Mouse (Mus musculus): ENCODE measurements around the gene Rpgrip1l. TPM values are rescaled to one million over a fixed set of nuclear protein-coding genes. Genes with fewer than 3 reads are reported as not detected.

Rpgrip1l gene
- polyA plus RNA-seq, 1 experiment = not detected

- peaks cover 4% of the 10 kb centered on the region for H3K4me1 ChIP-seq (ENCODE audit: control insufficient read depth, insufficient read depth, low read length)
- no peak for TF ChIP-seq CTCF (IDR thresholded peaks at IDR 0.05; ENCODE audit: insufficient read depth, low read depth, low read length)
- 88% methylated on average over 8 of the region's 8 CpGs for WGBS
- H3K27ac ChIP-seq (ENCODE audit: insufficient read depth, low read depth, low read length) = no peak overlapping the region
- no peak overlapping the region for H3K4me3 ChIP-seq (ENCODE audit: insufficient read depth, low read depth, low read length)
Measured at GRCm38 (mm10) chr8:91339651-91340050, 26.6 kb upstream of the Rpgrip1l start.

DNA sequence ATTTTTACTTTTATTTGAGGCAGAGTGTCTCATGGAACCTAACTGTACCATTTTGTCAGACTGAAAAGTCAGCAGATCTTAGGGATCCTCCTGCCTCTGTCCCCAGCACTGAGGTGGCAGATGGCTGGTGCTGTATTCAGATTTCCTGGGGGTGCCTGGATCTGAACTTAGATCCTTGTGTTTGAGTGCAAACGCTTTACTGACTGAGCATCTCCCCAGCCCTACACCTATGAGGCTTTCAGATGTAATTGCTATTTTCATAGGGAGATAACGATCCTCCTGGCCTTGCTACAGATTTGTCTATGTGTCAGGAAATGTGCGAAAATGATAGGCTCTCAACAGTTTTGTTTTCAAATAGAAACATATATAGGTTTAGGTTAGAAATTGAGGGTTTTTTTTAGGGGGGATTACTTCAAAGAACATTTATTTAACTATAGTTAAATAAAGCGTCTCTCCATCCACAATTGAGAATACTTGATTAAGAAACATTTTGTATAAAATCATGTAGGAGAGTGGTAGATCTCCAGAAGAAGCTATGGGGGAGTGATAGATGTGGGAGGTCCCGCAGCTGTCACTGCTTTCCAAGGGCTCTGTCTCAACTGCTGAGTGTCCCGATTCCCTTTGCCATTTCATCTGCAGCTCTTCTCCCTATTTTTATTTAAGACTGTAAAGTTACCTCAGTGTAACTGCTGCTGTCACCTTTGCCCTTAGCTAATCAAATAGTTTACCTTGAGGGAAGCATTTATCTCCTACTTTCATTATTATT lies 25.5 kb upstream of the Rpgrip1l start:
- Histone ChIP-seq H3K4me1 (ENCODE audit: control insufficient read depth, insufficient read depth, low read length) (peaks cover 6% of the 10 kb centered on the region), H3K27ac (ENCODE audit: insufficient read depth, low read depth, low read length) (no peak overlapping the region), H3K4me3 (ENCODE audit: insufficient read depth, low read depth, low read length) (no peak overlapping the region)
- WGBS = 68% methylated on average over 6 of the region's 6 CpGs
- TF ChIP-seq POLR2A (IDR thresholded peaks at IDR 0.05; ENCODE audit: insufficient read depth, low read depth, low read length) (no peak), CTCF (IDR thresholded peaks at IDR 0.05; ENCODE audit: insufficient read depth, low read depth, low read length) (no peak)

DNA sequence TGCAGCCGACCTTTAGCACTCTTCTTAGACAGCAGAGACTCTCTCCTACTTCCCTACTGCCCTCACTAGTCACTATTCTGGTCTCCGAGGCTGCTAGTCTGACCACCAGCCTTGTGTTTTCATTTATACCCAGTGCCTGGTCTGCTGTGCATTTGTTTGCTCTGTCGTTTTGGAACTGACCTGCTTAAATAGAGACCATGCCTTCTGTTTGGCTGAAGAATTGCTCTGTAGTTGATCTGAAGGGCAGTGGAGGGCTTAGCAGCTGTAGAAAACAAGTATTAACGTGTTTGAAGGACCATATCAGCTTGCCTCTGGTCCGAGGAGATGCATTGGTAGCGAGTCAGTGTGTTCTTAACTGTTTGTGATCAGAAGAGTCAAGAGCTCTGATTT lies 16.4 kb upstream of the Rpgrip1l start:
- WGBS = 55% methylated on average over 6 of the region's 6 CpGs
- Histone ChIP-seq H3K27ac (ENCODE audit: insufficient read depth, low read depth, low read length) (peak overlapping the region; percentile 43), H3K4me3 (ENCODE audit: insufficient read depth, low read depth, low read length) (no peak overlapping the region), H3K4me1 (ENCODE audit: control insufficient read depth, insufficient read depth, low read length) (peaks cover 30% of the 10 kb centered on the region)
- TF ChIP-seq CTCF (IDR thresholded peaks at IDR 0.05; ENCODE audit: insufficient read depth, low read depth, low read length) = no peak
- TF ChIP-seq POLR2A (IDR thresholded peaks at IDR 0.05; ENCODE audit: insufficient read depth, low read depth, low read length) = no peak

GRCm38 (mm10) chr8:91329056-91329455 lies 16.0 kb upstream of the Rpgrip1l start:
- H3K27ac ChIP-seq (ENCODE audit: insufficient read depth, low read depth, low read length) = peak overlapping the region; percentile 43; the same call in 1 of the 2 replicates
- no peak for TF ChIP-seq CTCF (IDR thresholded peaks at IDR 0.05; ENCODE audit: insufficient read depth, low read depth, low read length)
- TF ChIP-seq POLR2A (IDR thresholded peaks at IDR 0.05; ENCODE audit: insufficient read depth, low read depth, low read length) = no peak
- WGBS = 73% methylated on average over 9 of the region's 9 CpGs
- H3K4me3 ChIP-seq (ENCODE audit: insufficient read depth, low read depth, low read length) = no peak overlapping the region
- H3K4me1 ChIP-seq (ENCODE audit: control insufficient read depth, insufficient read depth, low read length) = peaks cover 34% of the 10 kb centered on the region

DNA sequence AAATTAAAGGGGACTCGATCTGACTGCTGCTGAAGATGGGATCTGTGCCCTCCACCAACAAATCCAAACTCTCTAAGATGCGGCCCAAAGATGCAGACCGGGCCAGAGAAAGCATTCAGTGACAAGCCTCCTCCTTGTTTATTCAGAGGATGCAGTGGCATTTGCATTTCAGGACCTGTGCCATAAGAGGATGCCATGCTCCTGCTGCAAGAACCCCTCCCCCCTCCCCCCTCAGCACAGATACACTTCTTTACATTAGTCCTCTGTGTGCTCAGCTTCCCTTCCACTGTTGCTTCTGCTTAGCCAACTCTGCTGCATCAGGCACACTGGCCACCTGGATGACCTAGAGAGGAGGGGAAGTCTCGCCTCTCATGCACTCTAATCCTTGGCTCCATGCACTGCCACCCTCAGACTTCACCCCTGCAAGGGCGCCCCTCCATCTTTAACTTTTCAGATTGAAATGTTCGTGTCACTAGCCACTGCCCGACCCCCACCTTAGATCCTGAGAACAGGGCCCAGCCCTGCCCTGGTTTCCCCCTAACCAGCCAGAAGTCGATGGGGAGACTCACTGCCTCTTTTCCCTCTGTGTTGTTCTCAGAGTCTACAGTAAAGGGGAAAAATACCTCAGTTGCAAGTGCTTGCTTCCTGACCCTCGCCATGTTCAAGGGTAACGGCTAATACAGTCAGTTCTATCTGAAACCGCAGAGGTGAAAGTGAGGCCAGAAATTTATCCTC lies 14.6 kb upstream of the Rpgrip1l start:
- peaks cover 32% of the 10 kb centered on the region for H3K4me1 ChIP-seq (ENCODE audit: control insufficient read depth, insufficient read depth, low read length)
- 78% methylated on average over 11 of the region's 11 CpGs for WGBS
- H3K4me3 ChIP-seq (ENCODE audit: insufficient read depth, low read depth, low read length) = no peak overlapping the region
- H3K27ac ChIP-seq (ENCODE audit: insufficient read depth, low read depth, low read length) = no peak overlapping the region
- TF ChIP-seq CTCF (IDR thresholded peaks at IDR 0.05; ENCODE audit: insufficient read depth, low read depth, low read length) (no peak), POLR2A (IDR thresholded peaks at IDR 0.05; ENCODE audit: insufficient read depth, low read depth, low read length) (no peak)

- WGBS = 87% methylated on average over 6 of the region's 6 CpGs
- no peak overlapping the region for H3K27ac ChIP-seq (ENCODE audit: insufficient read depth, low read depth, low read length)
- H3K4me1 ChIP-seq (ENCODE audit: control insufficient read depth, insufficient read depth, low read length) = peaks cover 29% of the 10 kb centered on the region
- TF ChIP-seq CTCF (IDR thresholded peaks at IDR 0.05; ENCODE audit: insufficient read depth, low read depth, low read length) (no peak), POLR2A (IDR thresholded peaks at IDR 0.05; ENCODE audit: insufficient read depth, low read depth, low read length) (no peak)
- H3K4me3 ChIP-seq (ENCODE audit: insufficient read depth, low read depth, low read length) = no peak overlapping the region
Measured at GRCm38 (mm10) chr8:91326946-91327345, 13.9 kb upstream of the Rpgrip1l start.

DNA sequence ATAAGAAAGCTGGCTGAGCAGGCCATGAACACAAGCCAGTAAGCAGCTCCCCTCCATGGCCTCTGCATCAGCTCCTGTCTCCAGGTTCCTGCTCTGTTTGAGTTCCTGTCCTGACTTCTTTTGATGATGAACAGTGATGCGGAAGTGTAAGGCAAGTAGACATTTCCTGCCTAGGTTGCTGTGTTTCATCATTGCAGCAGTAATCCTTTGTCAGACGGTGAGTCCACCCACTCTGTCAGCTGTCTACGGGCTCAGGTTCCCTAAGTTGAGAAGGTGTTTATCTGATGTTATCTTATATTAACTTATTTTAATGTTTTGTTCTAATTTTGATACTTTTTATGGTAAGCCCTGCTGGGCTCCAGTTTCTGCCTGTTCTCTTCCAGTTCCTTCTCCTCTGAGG lies 13.0 kb upstream of the Rpgrip1l start:
- no peak overlapping the region for H3K4me3 ChIP-seq (ENCODE audit: insufficient read depth, low read depth, low read length)
- H3K4me1 ChIP-seq (ENCODE audit: control insufficient read depth, insufficient read depth, low read length) = peaks cover 25% of the 10 kb centered on the region
- TF ChIP-seq CTCF (IDR thresholded peaks at IDR 0.05; ENCODE audit: insufficient read depth, low read depth, low read length) (no peak), POLR2A (IDR thresholded peaks at IDR 0.05; ENCODE audit: insufficient read depth, low read depth, low read length) (no peak)
- no peak overlapping the region for H3K27ac ChIP-seq (ENCODE audit: insufficient read depth, low read depth, low read length)
- WGBS = 92% methylated on average over 3 of the region's 3 CpGs

- H3K4me3 ChIP-seq (ENCODE audit: insufficient read depth, low read depth, low read length) = no peak overlapping the region
- WGBS = 95% methylated on average over 4 of the region's 4 CpGs
- TF ChIP-seq POLR2A (IDR thresholded peaks at IDR 0.05; ENCODE audit: insufficient read depth, low read depth, low read length) (no peak), CTCF (IDR thresholded peaks at IDR 0.05; ENCODE audit: insufficient read depth, low read depth, low read length) (no peak)
- H3K27ac ChIP-seq (ENCODE audit: insufficient read depth, low read depth, low read length) = no peak overlapping the region
- peaks cover 21% of the 10 kb centered on the region for H3K4me1 ChIP-seq (ENCODE audit: control insufficient read depth, insufficient read depth, low read length)
Measured at GRCm38 (mm10) chr8:91324916-91325315, 11.9 kb upstream of the Rpgrip1l start.

DNA sequence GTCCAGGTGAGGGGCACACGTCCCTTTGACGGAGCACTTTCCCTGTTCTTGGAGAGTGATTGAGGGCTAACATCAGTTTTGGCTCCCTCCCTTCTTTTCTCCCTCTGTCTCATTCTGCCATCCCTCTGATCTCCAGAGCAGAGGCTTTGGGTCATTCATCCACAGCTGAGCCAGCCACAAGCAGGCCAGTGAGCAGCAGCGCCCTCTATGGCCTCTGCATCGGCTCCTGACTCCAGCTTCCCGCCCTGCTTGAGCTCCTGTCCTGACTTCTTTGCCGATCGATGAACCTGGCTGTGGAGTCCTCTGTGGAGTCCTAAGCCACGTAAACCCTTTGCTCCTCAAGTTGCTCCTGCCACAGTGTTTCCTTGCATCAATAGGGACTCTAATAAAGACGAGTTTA lies 11.2 kb upstream of the Rpgrip1l start:
- peaks cover 17% of the 10 kb centered on the region for H3K4me1 ChIP-seq (ENCODE audit: control insufficient read depth, insufficient read depth, low read length)
- no peak overlapping the region; the same call in 1 of the 2 replicates for H3K27ac ChIP-seq (ENCODE audit: insufficient read depth, low read depth, low read length)
- 66% methylated on average over 9 of the region's 9 CpGs for WGBS
- H3K4me3 ChIP-seq (ENCODE audit: insufficient read depth, low read depth, low read length) = no peak overlapping the region
- TF ChIP-seq CTCF (IDR thresholded peaks at IDR 0.05; ENCODE audit: insufficient read depth, low read depth, low read length) (no peak), POLR2A (IDR thresholded peaks at IDR 0.05; ENCODE audit: insufficient read depth, low read depth, low read length) (no peak)
